Mouse (Mus musculus): Measurements from ENCODE around the gene Ostc. TPM values are rescaled to one million over a fixed set of nuclear protein-coding genes. Genes with fewer than 3 reads are reported as not detected.

Gene Ostc
- total RNA-seq, 2 experiments from 2014 or later: 51.5 to 55.2 TPM

DNA sequence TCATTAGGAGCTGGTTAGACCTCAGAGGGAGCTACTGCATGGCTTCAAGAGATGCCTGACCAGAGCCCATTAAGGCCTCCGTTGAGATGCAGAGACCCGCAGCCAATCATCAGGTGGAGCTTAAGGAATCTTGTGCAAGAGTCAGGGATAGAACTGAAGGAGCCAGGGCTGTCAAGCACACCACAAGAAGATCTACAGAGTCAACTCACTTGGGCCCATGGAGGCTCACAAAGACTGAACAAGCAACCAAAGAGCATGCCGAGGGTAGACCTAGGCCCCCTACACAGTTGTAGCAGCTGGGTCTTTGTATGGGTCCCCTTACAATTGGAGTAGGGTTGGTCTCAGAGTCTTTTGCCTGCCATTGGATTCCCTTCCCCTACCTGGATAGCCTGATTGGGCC is 46.7 kb downstream of the Ostc start:
- intact Hi-C loops (cut with DNase I): no loop called here
- DNase-seq (ENCODE audit: low spot score): no peak

DNA sequence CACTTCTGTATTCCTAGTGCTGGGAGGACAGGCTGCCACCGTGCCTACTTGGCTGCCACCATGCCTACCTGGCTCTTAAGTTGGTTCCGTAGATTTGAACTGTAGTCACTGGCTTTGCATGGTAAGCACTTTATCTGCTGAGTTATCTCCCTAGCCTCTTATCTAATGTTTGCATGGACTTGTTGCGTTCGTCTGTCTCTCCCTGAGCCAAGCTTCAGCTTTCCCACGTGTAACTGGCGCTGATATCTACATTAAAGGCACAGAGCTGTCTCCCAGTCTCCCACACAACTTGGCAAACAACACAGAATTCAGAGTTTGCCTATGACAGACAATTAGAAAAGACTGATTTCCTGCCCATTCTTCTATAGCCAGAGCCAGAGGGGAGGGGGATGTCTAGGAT is 48.6 kb downstream of the Ostc start:
- DNase-seq (ENCODE audit: low spot score): no peak
- intact Hi-C loops (cut with DNase I): no loop called here

DNA sequence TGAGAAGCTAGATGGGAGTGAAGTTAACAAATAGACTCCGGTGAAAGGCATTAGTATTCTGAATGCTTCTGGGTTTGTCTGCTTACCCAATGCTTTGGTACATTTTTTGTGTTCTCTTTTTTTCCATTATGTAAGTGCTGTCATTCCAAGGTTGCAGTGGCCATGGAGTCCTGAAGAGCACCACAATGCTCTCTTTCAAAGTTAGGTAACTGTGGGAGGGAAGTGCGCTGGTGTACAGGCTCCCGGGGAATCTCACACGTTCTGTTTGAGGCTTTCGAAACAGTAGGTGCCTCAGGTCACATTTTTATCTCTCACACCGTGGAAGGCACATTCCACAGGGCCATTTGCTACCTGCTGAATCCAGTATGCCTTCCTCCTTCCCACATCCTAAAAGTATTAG is 59.7 kb downstream of the Ostc start:
- intact Hi-C loops (cut with DNase I): no loop called here
- no peak for DNase-seq (ENCODE audit: low spot score)

- no peak for DNase-seq (ENCODE audit: low spot score)
- intact Hi-C loops (cut with DNase I): no loop called here
Observed at GRCm38 (mm10) chr3:130646110-130646810, 63.0 kb downstream of the Ostc start.

Other genes starting within 250 kb of the Ostc start
- not detected for gene Etnppl, start 92.0 kb downstream of the Ostc start, total RNA-seq (2021)
- 100 to 1,000 TPM; 365 to 388 TPM for gene Rpl34, start 21.0 kb upstream of the Ostc start, total RNA-seq (2021)

Measured in heart, postnatal 25 days (tissue).